Mouse (Mus musculus) CH12.LX (cell line): ENCODE data around the gene Cops7b. TPM values are rescaled to one million over a fixed set of nuclear protein-coding genes. Genes with fewer than 3 reads are reported as not detected.

Experiments used
- DNase-seq: peaks from one replicate; pipeline ENCODE4 v3.0.0-alpha.2; 2013; ENCODE audit errors: extremely low read depth
- H3K27ac ChIP-seq: 2 replicates; pipeline ENCODE4 v1.5.1; 2012; ENCODE audit warnings: low read depth, mild to moderate bottlenecking, control low read depth, moderate library complexity; ENCODE audit not compliant: insufficient read depth
- H3K27me3 ChIP-seq: replicated peaks from 2 replicates; pipeline ENCODE3; 2012; ENCODE audit warnings: inconsistent platforms
- H3K36me3 ChIP-seq, 2 experiments: replicated peaks in 1 of 2; 2 replicates each; pipeline versions ENCODE3 to v1.6.1; 2012; ENCODE audit warnings: inconsistent platforms in 1 of 2, low read length in 1 of 2, mild to moderate bottlenecking in 1 of 2, mixed read lengths in 1 of 2, moderate library complexity in 1 of 2; ENCODE audit not compliant: control insufficient read depth in 1 of 2, insufficient read depth in 1 of 2
- H3K4me1 ChIP-seq, 2 experiments: 2 replicates each; pipeline ENCODE4 v1.6.1; 2012; ENCODE audit warnings: inconsistent platforms in 1 of 2, moderate library complexity in 1 of 2; ENCODE audit not compliant: insufficient read depth in 2 of 2, control insufficient read depth in 1 of 2
- H3K4me2 ChIP-seq: 2 replicates; pipeline ENCODE4 v1.6.1; 2012; ENCODE audit warnings: low read depth, mild to moderate bottlenecking, control low read depth; ENCODE audit not compliant: poor library complexity, insufficient read depth, severe bottlenecking
- H3K4me3 ChIP-seq, 3 experiments: fragments of 150-350 bp in 1 of 3; sonication (generic) in 1 of 3; replicated peaks in 1 of 3; 2 replicates each; pipeline versions ENCODE3 to v1.5.1; 2011 to 2012; ENCODE audit warnings: low read depth in 2 of 3, low read length in 2 of 3, mild to moderate bottlenecking in 2 of 3, moderate library complexity in 2 of 3, control low read depth in 1 of 3, improper control_type of control experiment in 1 of 3, inconsistent platforms in 1 of 3, mixed read lengths in 1 of 3; ENCODE audit not compliant: poor library complexity in 1 of 3
- H3K79me2 ChIP-seq: replicated peaks from 2 replicates; pipeline ENCODE4 v1.6.1; 2012; ENCODE audit warnings: mild to moderate bottlenecking, moderate library complexity; ENCODE audit not compliant: control insufficient read depth, poor library complexity, insufficient read depth, severe bottlenecking; ENCODE audit errors: extremely low read depth
- H3K9ac ChIP-seq: 2 replicates; pipeline ENCODE4 v1.6.1; 2012; ENCODE audit warnings: low read depth, mild to moderate bottlenecking, control low read depth, moderate library complexity; ENCODE audit not compliant: insufficient read depth
- H3K9me3 ChIP-seq: replicated peaks from 2 replicates; pipeline ENCODE3; 2012; ENCODE audit warnings: low read length, inconsistent platforms, mixed read lengths
- CTCF ChIP-seq, 2 experiments: IDR thresholded peaks in 1 of 2; conservative IDR thresholded peaks in 1 of 2; 2 replicates each; pipeline ENCODE4 v1.5.1; 2011 to 2012; ENCODE audit warnings: low read depth in 2 of 2, low read length in 2 of 2, improper control_type of control experiment in 1 of 2, inconsistent platforms in 1 of 2, mild to moderate bottlenecking in 1 of 2, moderate library complexity in 1 of 2
- ETS1 ChIP-seq: conservative IDR thresholded peaks from 2 replicates; pipeline ENCODE4 v1.6.1; 2012; ENCODE audit warnings: low read depth, mild to moderate bottlenecking, inconsistent platforms, low read length, improper control_type of control experiment, moderate library complexity
- GABPA ChIP-seq: IDR thresholded peaks from 2 replicates; pipeline ENCODE4 v1.6.1; 2012; ENCODE audit warnings: low read depth, low read length, improper control_type of control experiment, inconsistent platforms; ENCODE audit not compliant: insufficient replicate concordance
- IRF4 ChIP-seq: IDR thresholded peaks from 2 replicates; pipeline ENCODE4 v1.6.1; 2014; ENCODE audit warnings: low read depth, mild to moderate bottlenecking, inconsistent platforms, low read length, improper control_type of control experiment
- JUN ChIP-seq: IDR thresholded peaks from 2 replicates; pipeline ENCODE4 v1.6.1; 2011; ENCODE audit warnings: low read depth, mild to moderate bottlenecking, low read length, improper control_type of control experiment, moderate library complexity; ENCODE audit not compliant: insufficient read depth
- JUND ChIP-seq: conservative IDR thresholded peaks from 2 replicates; pipeline ENCODE4 v1.6.1; 2011; ENCODE audit warnings: low read depth, low read length, improper control_type of control experiment
- MAX ChIP-seq: IDR thresholded peaks from 2 replicates; pipeline ENCODE4 v1.6.1; 2011; ENCODE audit warnings: low read length, improper control_type of control experiment
- MAZ ChIP-seq: IDR thresholded peaks from 2 replicates; pipeline ENCODE4 v1.6.1; 2012; ENCODE audit warnings: low read depth, mild to moderate bottlenecking, inconsistent platforms, low read length, improper control_type of control experiment, moderate library complexity
- MYC ChIP-seq: IDR thresholded peaks from 2 replicates; pipeline ENCODE4 v1.6.1; 2011; ENCODE audit warnings: low read depth, mild to moderate bottlenecking, improper control_type of control experiment, low read length
- NRF1 ChIP-seq: IDR thresholded peaks from 2 replicates; pipeline ENCODE4 v1.6.1; 2014; ENCODE audit warnings: low read depth, mild to moderate bottlenecking, inconsistent platforms, low read length, improper control_type of control experiment, moderate library complexity
- SMC3 ChIP-seq: IDR thresholded peaks from 2 replicates; pipeline ENCODE4 v1.6.1; 2011; ENCODE audit warnings: low read depth, low read length, improper control_type of control experiment
- TCF12 ChIP-seq: IDR thresholded peaks from 2 replicates; pipeline ENCODE4 v1.6.1; 2014; ENCODE audit warnings: low read depth, mild to moderate bottlenecking, inconsistent platforms, low read length, improper control_type of control experiment
- UBTF ChIP-seq: IDR thresholded peaks from 2 replicates; pipeline ENCODE4 v1.6.1; 2012; ENCODE audit warnings: low read depth, mild to moderate bottlenecking, inconsistent platforms, low read length, improper control_type of control experiment, moderate library complexity
- USF1 ChIP-seq: IDR thresholded peaks from 2 replicates; pipeline ENCODE4 v1.6.1; 2014; ENCODE audit warnings: low read depth, mild to moderate bottlenecking, inconsistent platforms, low read length, improper control_type of control experiment
- dilution Hi-C: fragments of 300-500 bp; cut with MboI; formaldehyde crosslinking; loops from 2 replicates; pipeline ENCODE4 v1.14.3; 2020; ENCODE audit warnings: low sequenced_read_pairs; ENCODE audit not compliant: extremely low pct_unique_long_range_greater_than_20kb, extremely low pct_ligation_motif_present
- in situ Hi-C: fragments of 300-500 bp; cut with MboI; formaldehyde crosslinking; loops from 3 replicates; pipeline ENCODE4 v1.14.3; 2019; ENCODE audit warnings: low sequenced_read_pairs, low pct_ligation_motif_present, low pct_unique_long_range_greater_than_20kb, mixed read lengths
- polyA plus RNA-seq: library from polyadenylated mRNA; unstranded; fragments of >175 nt; gene quantifications from 2 replicates; pipeline ENCODE4 v1.2.1, GENCODE M21; 2012; ENCODE audit warnings: low read depth; ENCODE audit not compliant: insufficient read length
- total RNA-seq, 2 experiments: library from RNA; depleted of rRNA; stranded (reverse); fragments of 300-350 nt in 1 of 2; fragments of >200 nt in 1 of 2; gene quantifications; 2 replicates each; pipeline ENCODE4 v1.2.3; 2012 to 2014

Gene Cops7b
- total and polyA plus RNA-seq, 3 experiments = 21.2 to 31.3 (median 21.3) TPM

DNA sequence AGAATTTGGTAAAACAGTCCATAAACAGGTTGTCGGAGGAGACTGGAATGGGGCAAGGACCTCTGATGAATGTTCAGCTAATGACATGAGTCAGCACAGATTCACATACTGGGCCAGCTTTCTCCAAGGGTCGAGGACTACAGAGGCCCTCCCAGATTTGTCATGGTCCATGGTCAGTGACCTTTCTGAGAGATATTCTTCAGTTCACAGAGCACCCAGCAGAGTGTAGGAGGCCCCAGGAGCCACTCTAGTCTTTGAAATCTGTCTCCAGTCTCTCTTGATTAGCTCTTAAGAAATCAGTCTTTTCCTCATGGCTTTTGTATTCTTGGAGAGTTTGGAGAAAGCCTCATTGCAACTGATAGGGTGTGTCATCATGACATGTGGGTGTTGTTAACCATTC is 39.6 kb downstream of the Cops7b start:
- Histone ChIP-seq H3K4me3 (no peak overlapping the region), H3K27ac (no peak overlapping the region), H3K36me3 (no peaks in the 10 kb centered on the region), H3K79me2 (no peaks in the 10 kb centered on the region), H3K9ac (no peak overlapping the region), H3K27me3 (no peaks in the 10 kb centered on the region), H3K4me1 (peaks cover 7 to 12% of the 10 kb centered on the region in 2 experiments), H3K9me3 (no peaks in the 10 kb centered on the region), H3K4me2 (no peak overlapping the region)
- no peak for DNase-seq
- dilution Hi-C loops = no loop called here
- in situ Hi-C loops = no loop called here
- TF ChIP-seq JUN = no peak
- no peak for TF ChIP-seq TCF12
- TF ChIP-seq MAZ = no peak
- TF ChIP-seq NRF1 = no peak
- TF ChIP-seq USF1 = no peak

DNA sequence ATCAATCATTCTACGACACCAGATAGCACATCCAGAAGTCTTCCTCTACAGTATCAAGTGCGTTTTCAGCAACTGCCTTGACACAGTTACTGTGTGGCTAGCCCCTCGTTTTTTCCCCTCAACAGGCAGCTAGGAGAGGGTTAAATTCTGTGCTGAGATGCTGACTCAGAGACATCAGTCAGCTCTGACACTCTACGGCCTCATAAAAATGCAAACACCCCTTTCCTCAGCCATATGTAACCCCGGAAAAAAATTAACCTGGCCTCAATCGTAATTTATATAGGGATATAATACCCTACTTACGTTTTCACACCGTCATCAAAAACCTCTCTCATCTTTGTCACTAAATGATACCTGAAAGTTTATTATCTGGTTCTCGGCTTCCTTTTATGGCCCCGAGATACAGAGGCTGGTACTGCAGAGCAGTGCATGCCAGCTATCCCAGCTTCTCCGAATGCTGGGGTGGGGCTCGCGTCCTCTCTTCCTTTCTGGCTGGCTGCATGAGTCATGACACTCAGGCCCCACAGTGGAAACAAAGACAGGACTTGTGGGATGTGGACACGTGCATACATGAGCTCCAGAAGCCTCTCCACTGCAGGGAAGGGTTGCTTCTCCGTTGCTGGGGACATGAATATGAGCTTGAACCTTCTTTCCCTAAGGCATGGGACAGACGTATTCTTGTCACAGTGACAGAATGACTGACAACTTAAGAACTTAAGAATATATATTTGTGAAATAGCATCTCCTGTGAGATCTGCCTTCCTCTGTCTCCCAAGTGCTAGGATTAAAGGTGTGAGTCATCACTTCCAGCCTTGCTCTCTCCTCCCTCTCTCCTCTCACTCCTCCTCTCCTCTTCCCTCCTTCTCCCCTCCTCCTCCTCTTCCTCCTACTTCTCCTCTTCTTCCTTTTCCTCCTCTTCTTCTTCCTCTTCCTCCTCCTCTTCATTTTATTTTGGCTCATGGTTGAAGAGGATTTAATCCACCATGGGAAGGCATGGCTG is 40.6 kb downstream of the Cops7b start:
- TF ChIP-seq SMC3 (no peak), GABPA (no peak), MAX (no peak), JUND (no peak), ETS1 (no peak), CTCF (conservative IDR thresholded peaks at IDR 0.05 in 1 of 2, IDR thresholded peaks at IDR 0.05 in 1 of 2; ENCODE audit: low read depth in 2 of 2, low read length in 2 of 2) (no peak), IRF4 (no peak), UBTF (no peak), NRF1 (no peak), MYC (no peak)
- in situ Hi-C loops = no loop called here
- no peak overlapping the region for H3K4me2 ChIP-seq
- H3K9ac ChIP-seq = no peak overlapping the region
- H3K4me1 ChIP-seq = peaks cover 7 to 12% of the 10 kb centered on the region in 2 experiments
- no peaks in the 10 kb centered on the region for H3K27me3 ChIP-seq
- no peak for DNase-seq
- H3K9me3 ChIP-seq = no peaks in the 10 kb centered on the region
- H3K79me2 ChIP-seq = no peaks in the 10 kb centered on the region
- H3K4me3 ChIP-seq = no peak overlapping the region
- H3K36me3 ChIP-seq = no peaks in the 10 kb centered on the region
- dilution Hi-C loops = no loop called here
- no peak overlapping the region for H3K27ac ChIP-seq
